Mouse (Mus musculus) CH12.LX (cell line): ENCODE results near the gene Pex19. TPM values are rescaled to one million over a fixed set of nuclear protein-coding genes. Genes with fewer than 3 reads are reported as not detected.

Source experiments
- DNase-seq: peaks from one replicate; pipeline ENCODE4 v3.0.0-alpha.2; 2013; ENCODE audit errors: extremely low read depth
- H3K27ac ChIP-seq: 2 replicates; pipeline ENCODE4 v1.5.1; 2012; ENCODE audit warnings: low read depth, mild to moderate bottlenecking, control low read depth, moderate library complexity; ENCODE audit not compliant: insufficient read depth
- H3K27me3 ChIP-seq: replicated peaks from 2 replicates; pipeline ENCODE3; 2012; ENCODE audit warnings: inconsistent platforms
- H3K36me3 ChIP-seq, 2 experiments: replicated peaks in 1 of 2; 2 replicates each; pipeline versions ENCODE3 to v1.6.1; 2012; ENCODE audit warnings: inconsistent platforms in 1 of 2, low read length in 1 of 2, mild to moderate bottlenecking in 1 of 2, mixed read lengths in 1 of 2, moderate library complexity in 1 of 2; ENCODE audit not compliant: control insufficient read depth in 1 of 2, insufficient read depth in 1 of 2
- H3K4me1 ChIP-seq, 2 experiments: 2 replicates each; pipeline ENCODE4 v1.6.1; 2012; ENCODE audit warnings: inconsistent platforms in 1 of 2, moderate library complexity in 1 of 2; ENCODE audit not compliant: insufficient read depth in 2 of 2, control insufficient read depth in 1 of 2
- H3K4me2 ChIP-seq: 2 replicates; pipeline ENCODE4 v1.6.1; 2012; ENCODE audit warnings: low read depth, mild to moderate bottlenecking, control low read depth; ENCODE audit not compliant: poor library complexity, insufficient read depth, severe bottlenecking
- H3K4me3 ChIP-seq, 3 experiments: fragments of 150-350 bp in 1 of 3; sonication (generic) in 1 of 3; replicated peaks in 1 of 3; 2 replicates each; pipeline versions ENCODE3 to v1.5.1; 2011 to 2012; ENCODE audit warnings: low read depth in 2 of 3, low read length in 2 of 3, mild to moderate bottlenecking in 2 of 3, moderate library complexity in 2 of 3, control low read depth in 1 of 3, improper control_type of control experiment in 1 of 3, inconsistent platforms in 1 of 3, mixed read lengths in 1 of 3; ENCODE audit not compliant: poor library complexity in 1 of 3
- H3K79me2 ChIP-seq: replicated peaks from 2 replicates; pipeline ENCODE4 v1.6.1; 2012; ENCODE audit warnings: mild to moderate bottlenecking, moderate library complexity; ENCODE audit not compliant: control insufficient read depth, poor library complexity, insufficient read depth, severe bottlenecking; ENCODE audit errors: extremely low read depth
- H3K9ac ChIP-seq: 2 replicates; pipeline ENCODE4 v1.6.1; 2012; ENCODE audit warnings: low read depth, mild to moderate bottlenecking, control low read depth, moderate library complexity; ENCODE audit not compliant: insufficient read depth
- H3K9me3 ChIP-seq: replicated peaks from 2 replicates; pipeline ENCODE3; 2012; ENCODE audit warnings: low read length, inconsistent platforms, mixed read lengths
- CTCF ChIP-seq, 2 experiments: IDR thresholded peaks in 1 of 2; conservative IDR thresholded peaks in 1 of 2; 2 replicates each; pipeline ENCODE4 v1.5.1; 2011 to 2012; ENCODE audit warnings: low read depth in 2 of 2, low read length in 2 of 2, improper control_type of control experiment in 1 of 2, inconsistent platforms in 1 of 2, mild to moderate bottlenecking in 1 of 2, moderate library complexity in 1 of 2
- ELF1 ChIP-seq: IDR thresholded peaks from 2 replicates; pipeline ENCODE4 v1.6.1; 2014; ENCODE audit warnings: low read depth, mild to moderate bottlenecking, inconsistent platforms, low read length, improper control_type of control experiment
- EP300 ChIP-seq: IDR thresholded peaks from 2 replicates; pipeline ENCODE4 v1.6.1; 2011; ENCODE audit warnings: low read length, improper control_type of control experiment
- GABPA ChIP-seq: IDR thresholded peaks from 2 replicates; pipeline ENCODE4 v1.6.1; 2012; ENCODE audit warnings: low read depth, low read length, improper control_type of control experiment, inconsistent platforms; ENCODE audit not compliant: insufficient replicate concordance
- HCFC1 ChIP-seq: IDR thresholded peaks from 2 replicates; pipeline ENCODE4 v1.6.1; 2012; ENCODE audit warnings: low read depth, mild to moderate bottlenecking, inconsistent platforms, low read length, improper control_type of control experiment
- IRF4 ChIP-seq: IDR thresholded peaks from 2 replicates; pipeline ENCODE4 v1.6.1; 2014; ENCODE audit warnings: low read depth, mild to moderate bottlenecking, inconsistent platforms, low read length, improper control_type of control experiment
- JUN ChIP-seq: IDR thresholded peaks from 2 replicates; pipeline ENCODE4 v1.6.1; 2011; ENCODE audit warnings: low read depth, mild to moderate bottlenecking, low read length, improper control_type of control experiment, moderate library complexity; ENCODE audit not compliant: insufficient read depth
- KAT2A ChIP-seq: IDR thresholded peaks from 2 replicates; pipeline ENCODE4 v1.6.1; 2012; ENCODE audit warnings: low read length, improper control_type of control experiment, inconsistent platforms; ENCODE audit not compliant: insufficient replicate concordance
- MAFK ChIP-seq: IDR thresholded peaks from 2 replicates; pipeline ENCODE4 v1.6.1; 2011; ENCODE audit warnings: low read length, improper control_type of control experiment; ENCODE audit not compliant: insufficient replicate concordance
- MAX ChIP-seq: IDR thresholded peaks from 2 replicates; pipeline ENCODE4 v1.6.1; 2011; ENCODE audit warnings: low read length, improper control_type of control experiment
- MAZ ChIP-seq: IDR thresholded peaks from 2 replicates; pipeline ENCODE4 v1.6.1; 2012; ENCODE audit warnings: low read depth, mild to moderate bottlenecking, inconsistent platforms, low read length, improper control_type of control experiment, moderate library complexity
- MEF2A ChIP-seq: IDR thresholded peaks from 2 replicates; pipeline ENCODE4 v1.6.1; 2014; ENCODE audit warnings: low read depth, mild to moderate bottlenecking, inconsistent platforms, low read length, improper control_type of control experiment, borderline replicate concordance
- MXI1 ChIP-seq: IDR thresholded peaks from 2 replicates; pipeline ENCODE4 v1.6.1; 2011; ENCODE audit warnings: mild to moderate bottlenecking, low read depth, low read length, improper control_type of control experiment
- MYC ChIP-seq: IDR thresholded peaks from 2 replicates; pipeline ENCODE4 v1.6.1; 2011; ENCODE audit warnings: low read depth, mild to moderate bottlenecking, improper control_type of control experiment, low read length
- NELFE ChIP-seq: IDR thresholded peaks from 2 replicates; pipeline ENCODE4 v1.6.1; 2011; ENCODE audit warnings: low read depth, low read length, improper control_type of control experiment
- NRF1 ChIP-seq: IDR thresholded peaks from 2 replicates; pipeline ENCODE4 v1.6.1; 2014; ENCODE audit warnings: low read depth, mild to moderate bottlenecking, inconsistent platforms, low read length, improper control_type of control experiment, moderate library complexity
- PAX5 ChIP-seq: IDR thresholded peaks from 2 replicates; pipeline ENCODE4 v1.6.1; 2012; ENCODE audit warnings: low read length, inconsistent platforms, mixed read lengths
- POLR2AphosphoS2 ChIP-seq: IDR thresholded peaks from 2 replicates; pipeline ENCODE4 v1.6.1; 2011; ENCODE audit warnings: low read depth, low read length, improper control_type of control experiment
- RAD21 ChIP-seq: IDR thresholded peaks from 2 replicates; pipeline ENCODE4 v1.6.1; 2011; ENCODE audit warnings: low read depth, mild to moderate bottlenecking, low read length, improper control_type of control experiment, moderate library complexity
- RCOR1 ChIP-seq: conservative IDR thresholded peaks from 2 replicates; pipeline ENCODE4 v1.6.1; 2012; ENCODE audit warnings: low read depth, mild to moderate bottlenecking, inconsistent platforms, low read length, improper control_type of control experiment
- SIN3A ChIP-seq: IDR thresholded peaks from 2 replicates; pipeline ENCODE4 v1.6.1; 2012; ENCODE audit warnings: low read length, improper control_type of control experiment, inconsistent platforms
- TBP ChIP-seq: conservative IDR thresholded peaks from 2 replicates; pipeline ENCODE4 v1.6.1; 2011; ENCODE audit warnings: low read depth, low read length, improper control_type of control experiment
- TCF12 ChIP-seq: IDR thresholded peaks from 2 replicates; pipeline ENCODE4 v1.6.1; 2014; ENCODE audit warnings: low read depth, mild to moderate bottlenecking, inconsistent platforms, low read length, improper control_type of control experiment
- UBTF ChIP-seq: IDR thresholded peaks from 2 replicates; pipeline ENCODE4 v1.6.1; 2012; ENCODE audit warnings: low read depth, mild to moderate bottlenecking, inconsistent platforms, low read length, improper control_type of control experiment, moderate library complexity
- USF1 ChIP-seq: IDR thresholded peaks from 2 replicates; pipeline ENCODE4 v1.6.1; 2014; ENCODE audit warnings: low read depth, mild to moderate bottlenecking, inconsistent platforms, low read length, improper control_type of control experiment
- ZKSCAN1 ChIP-seq: IDR thresholded peaks from 2 replicates; pipeline ENCODE4 v1.6.1; 2012; ENCODE audit warnings: low read depth, inconsistent platforms, low read length, improper control_type of control experiment, borderline replicate concordance
- ZNF384 ChIP-seq: IDR thresholded peaks from 2 replicates; pipeline ENCODE4 v1.6.1; 2012; ENCODE audit warnings: low read depth, low read length, improper control_type of control experiment, inconsistent platforms
- dilution Hi-C: fragments of 300-500 bp; cut with MboI; formaldehyde crosslinking; loops from 2 replicates; pipeline ENCODE4 v1.14.3; 2020; ENCODE audit warnings: low sequenced_read_pairs; ENCODE audit not compliant: extremely low pct_unique_long_range_greater_than_20kb, extremely low pct_ligation_motif_present
- in situ Hi-C: fragments of 300-500 bp; cut with MboI; formaldehyde crosslinking; loops from 3 replicates; pipeline ENCODE4 v1.14.3; 2019; ENCODE audit warnings: low sequenced_read_pairs, low pct_ligation_motif_present, low pct_unique_long_range_greater_than_20kb, mixed read lengths
- polyA plus RNA-seq: library from polyadenylated mRNA; unstranded; fragments of >175 nt; gene quantifications from 2 replicates; pipeline ENCODE4 v1.2.1, GENCODE M21; 2012; ENCODE audit warnings: low read depth; ENCODE audit not compliant: insufficient read length
- total RNA-seq, 2 experiments: library from RNA; depleted of rRNA; stranded (reverse); fragments of 300-350 nt in 1 of 2; fragments of >200 nt in 1 of 2; gene quantifications; 2 replicates each; pipeline ENCODE4 v1.2.3; 2012 to 2014

Gene Pex19
- total and polyA plus RNA-seq, 3 experiments, result 43.5 to 58.2 (median 53.6) TPM

DNA sequence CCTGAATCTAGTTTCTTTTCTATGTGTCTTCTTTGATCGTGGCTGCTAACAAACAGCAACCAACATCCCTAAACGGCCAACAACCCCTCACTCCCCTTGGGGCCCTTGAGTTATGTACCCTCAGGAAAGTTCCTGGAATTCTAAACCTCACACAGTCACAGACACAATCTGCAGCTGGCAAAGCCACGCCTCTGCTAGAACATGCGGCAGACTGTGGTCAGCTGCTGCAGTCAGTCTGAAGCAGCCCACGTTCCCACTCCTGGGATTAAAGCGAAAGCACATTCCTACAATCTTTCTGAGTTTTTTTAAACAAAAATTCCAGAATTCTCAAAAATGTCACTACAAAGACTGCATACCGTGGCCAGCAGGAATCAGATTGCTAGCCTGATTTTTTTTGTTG is 7.0 kb downstream of the Pex19 start:
- Histone ChIP-seq H3K4me1 (peaks cover 0 to 1% of the 10 kb centered on the region in 2 experiments; a peak in 1 of 4 replicates), H3K27me3 (no peaks in the 10 kb centered on the region), H3K4me2 (no peak overlapping the region), H3K4me3 (no peak overlapping the region), H3K9me3 (no peaks in the 10 kb centered on the region), H3K79me2 (no peaks in the 10 kb centered on the region), H3K27ac (no peak overlapping the region), H3K9ac (no peak overlapping the region), H3K36me3 (peaks cover 48 to 69% of the 10 kb centered on the region in 2 experiments)
- dilution Hi-C loops (no loop called here), in situ Hi-C loops (no loop called here)
- no peak for TF ChIP-seq TBP
- no peak for TF ChIP-seq NELFE
- no peak for TF ChIP-seq CTCF (conservative IDR thresholded peaks at IDR 0.05 in 1 of 2, IDR thresholded peaks at IDR 0.05 in 1 of 2; ENCODE audit: low read depth in 2 of 2, low read length in 2 of 2)
- no peak for TF ChIP-seq EP300
- no peak for TF ChIP-seq JUN
- no peak for TF ChIP-seq MAX
- TF ChIP-seq UBTF, result no peak
- no peak for TF ChIP-seq MXI1
- TF ChIP-seq ZKSCAN1, result no peak
- TF ChIP-seq RCOR1, result no peak
- TF ChIP-seq TCF12, result no peak
- TF ChIP-seq MAFK, result no peak
- TF ChIP-seq NRF1, result no peak
- no peak for TF ChIP-seq GABPA
- TF ChIP-seq RAD21, result no peak
- TF ChIP-seq USF1, result no peak
- TF ChIP-seq SIN3A, result no peak
- TF ChIP-seq POLR2AphosphoS2, result no peak
- TF ChIP-seq ZNF384, result no peak
- no peak for TF ChIP-seq MAZ
- no peak for DNase-seq

DNA sequence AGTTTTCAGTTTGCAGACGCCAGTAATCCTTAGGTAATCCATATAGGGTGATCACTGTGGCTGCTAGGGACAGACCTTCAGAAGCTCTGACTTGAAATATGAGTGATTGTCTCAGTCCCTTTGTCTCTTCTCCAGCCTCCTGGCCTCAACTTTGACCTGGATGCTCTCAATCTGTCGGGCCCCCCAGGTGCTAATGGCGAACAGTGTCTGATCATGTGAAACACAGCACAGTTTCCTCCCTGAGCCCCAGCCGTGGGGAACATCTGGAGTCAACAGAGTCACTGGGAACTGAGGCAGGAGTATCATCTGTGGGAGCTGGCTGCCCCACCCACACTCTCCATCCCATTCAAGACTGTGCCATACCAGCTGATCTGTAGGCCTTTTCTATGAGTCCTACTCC is 7.5 kb downstream of the Pex19 start:
- dilution Hi-C loops, result no loop called here
- no peaks in the 10 kb centered on the region for H3K79me2 ChIP-seq
- H3K4me1 ChIP-seq, result no peaks in the 10 kb centered on the region
- TF ChIP-seq ELF1 (no peak), HCFC1 (no peak), NRF1 (no peak), MEF2A (no peak), TBP (no peak), JUN (no peak), EP300 (no peak), MYC (no peak), CTCF (conservative IDR thresholded peaks at IDR 0.05 in 1 of 2, IDR thresholded peaks at IDR 0.05 in 1 of 2; ENCODE audit: low read depth in 2 of 2, low read length in 2 of 2) (no peak), TCF12 (no peak), PAX5 (no peak), MAFK (no peak), KAT2A (no peak), GABPA (no peak), ZNF384 (no peak), IRF4 (no peak), UBTF (no peak)
- H3K9me3 ChIP-seq, result no peaks in the 10 kb centered on the region
- no peak overlapping the region for H3K9ac ChIP-seq
- H3K27me3 ChIP-seq, result no peaks in the 10 kb centered on the region
- no peak overlapping the region for H3K27ac ChIP-seq
- H3K4me2 ChIP-seq, result no peak overlapping the region
- in situ Hi-C loops, result no loop called here
- DNase-seq, result no peak
- H3K4me3 ChIP-seq, result no peak overlapping the region
- peaks cover 45 to 64% of the 10 kb centered on the region in 2 experiments for H3K36me3 ChIP-seq
